Mouse (Mus musculus): Measurements from ENCODE around the gene Slamf9.

The Slamf9 gene

DNA sequence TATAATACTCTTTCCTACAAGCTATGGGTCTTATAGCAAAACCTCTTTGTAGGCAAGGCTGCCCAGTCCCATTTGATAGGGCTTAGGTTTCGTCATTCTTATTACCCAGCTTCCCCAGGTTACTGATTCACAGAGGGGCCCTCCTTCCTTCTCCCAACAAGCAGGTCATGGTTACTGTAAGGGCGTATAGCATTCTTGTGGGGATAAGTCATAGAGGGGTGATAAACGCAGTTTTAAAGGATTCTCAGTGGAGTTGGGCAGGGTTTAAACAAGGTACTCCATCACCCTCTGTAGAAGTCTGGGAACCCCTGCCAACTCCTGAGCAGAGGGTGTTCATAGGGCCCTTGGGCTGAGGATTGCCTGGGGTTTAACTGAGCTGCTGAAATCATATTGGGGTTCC, 12.6 kb upstream of the Slamf9 start:
- DNase-seq (ENCODE audit: low read depth): no peak

DNA sequence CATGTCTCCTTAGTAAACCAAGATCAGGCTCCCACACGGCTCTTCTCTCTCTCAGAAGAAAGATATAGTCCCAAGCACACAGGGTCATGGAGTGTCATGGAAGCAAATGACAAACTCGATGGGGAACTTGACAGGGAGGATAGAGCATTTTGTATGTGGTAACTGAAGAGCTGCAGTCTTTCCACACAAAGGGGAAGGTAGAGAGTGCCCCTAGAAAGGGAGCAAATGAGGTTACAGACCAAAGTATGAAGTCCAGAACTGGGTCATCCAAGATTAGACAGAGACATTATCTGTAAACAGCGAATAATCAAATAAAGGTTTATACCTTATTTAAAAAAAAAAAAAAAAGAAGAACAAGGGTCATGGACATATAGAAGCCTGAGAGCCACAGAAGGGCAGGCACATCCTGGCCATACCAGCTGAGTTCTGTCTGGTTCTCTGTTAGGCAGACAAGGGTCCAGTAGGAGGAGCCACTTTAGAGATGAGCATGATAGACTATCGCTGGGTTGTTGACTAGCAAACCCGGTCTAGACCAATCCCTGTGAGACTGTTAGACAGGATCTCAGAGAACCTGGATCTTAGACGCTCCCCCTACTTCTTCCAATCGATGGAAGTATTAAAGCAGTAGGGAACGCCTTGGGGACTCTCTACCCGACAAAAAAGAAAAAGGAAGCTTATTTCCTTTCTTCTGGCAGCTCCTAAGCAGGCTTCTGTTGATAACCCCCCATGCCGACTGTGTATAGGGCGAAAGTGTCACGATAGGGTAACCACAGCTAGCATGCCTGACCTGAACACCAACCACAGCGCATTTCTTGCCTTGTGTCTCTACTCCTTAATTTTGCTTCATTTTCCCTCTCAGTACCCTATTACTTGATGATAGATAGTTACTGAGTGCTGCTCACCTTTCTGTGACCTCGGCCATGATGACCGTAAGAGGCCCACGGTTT, 11.5 kb upstream of the Slamf9 start:
- no peak for DNase-seq (ENCODE audit: low read depth)

DNA sequence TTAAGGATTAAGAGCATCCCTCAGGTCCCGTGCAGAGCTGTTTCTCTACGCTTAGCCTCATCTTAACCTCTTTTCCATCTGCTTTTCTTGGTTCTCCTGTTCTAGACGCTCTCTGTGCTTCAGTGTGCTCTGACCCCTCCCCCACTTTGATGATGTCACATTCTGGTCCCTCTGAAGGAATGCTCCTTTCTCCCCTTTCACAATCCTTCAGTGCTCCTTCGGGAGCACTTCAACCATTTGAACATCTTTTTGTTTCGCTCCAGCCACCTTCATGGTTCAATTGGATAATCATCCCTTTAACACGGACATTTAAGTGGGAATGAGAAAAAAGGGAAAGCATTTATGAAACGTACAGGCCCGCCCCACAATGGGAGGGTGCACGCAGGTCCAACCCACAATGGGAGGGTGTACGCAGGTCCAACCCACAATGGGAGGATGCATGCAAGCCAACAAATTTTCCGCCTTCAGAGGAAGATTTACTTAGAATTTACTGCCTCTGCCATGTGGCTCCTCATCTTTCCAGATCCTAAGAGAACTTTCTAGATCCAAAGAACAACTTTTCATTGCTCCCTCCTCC, 6.8 kb upstream of the Slamf9 start:
- no peak for DNase-seq (ENCODE audit: low read depth)

DNA sequence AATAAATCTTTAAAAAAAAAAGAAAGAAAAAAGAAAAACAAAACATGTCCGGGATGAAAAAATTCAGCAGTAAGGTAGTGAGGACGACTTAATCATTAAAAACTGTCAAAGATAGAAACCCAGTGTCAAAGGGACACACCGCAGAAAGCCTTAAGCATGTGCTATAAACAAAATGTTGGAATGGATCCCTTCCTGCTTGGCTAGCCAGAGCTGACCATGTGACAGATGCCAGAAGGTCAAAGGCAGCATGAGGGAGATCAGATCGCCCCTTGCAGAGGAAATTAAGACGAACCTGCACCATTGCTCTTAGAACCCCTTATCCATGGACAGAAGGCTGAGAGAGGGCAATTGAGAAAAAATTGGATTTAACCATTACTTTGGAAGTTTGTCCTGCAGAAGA, 5.8 kb upstream of the Slamf9 start:
- no peak for DNase-seq (ENCODE audit: low read depth)

DNA sequence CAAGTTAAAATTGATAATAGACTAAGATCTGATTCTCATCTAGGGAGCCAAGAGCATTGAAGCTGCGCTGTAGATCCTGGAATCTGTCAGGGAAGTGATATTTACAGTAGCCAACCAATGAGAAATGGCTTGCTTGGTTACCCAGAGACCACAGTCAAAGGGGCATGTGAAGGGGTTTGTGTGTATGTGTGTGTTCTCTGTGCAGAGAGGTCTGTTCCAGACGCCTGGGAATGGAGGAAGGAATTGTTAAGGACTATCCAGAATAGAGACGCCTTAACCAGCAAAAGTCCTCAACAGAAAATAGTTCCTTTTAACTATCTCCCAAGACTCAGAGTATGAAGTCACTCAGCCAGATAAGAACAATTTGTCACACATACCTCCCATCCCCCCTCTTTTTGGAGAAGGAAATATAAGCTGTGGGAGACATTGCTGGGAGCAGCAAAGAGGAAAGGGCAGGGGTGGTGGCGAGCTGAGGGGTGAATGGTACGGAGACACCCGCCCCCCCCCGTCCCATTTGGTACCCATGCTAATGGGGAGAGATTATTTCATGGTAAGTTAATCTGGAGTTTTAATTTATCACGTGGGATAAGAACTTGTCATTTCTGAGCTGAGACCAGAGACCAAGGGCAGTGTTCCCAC, 5.2 kb upstream of the Slamf9 start:
- no peak for DNase-seq (ENCODE audit: low read depth)

DNA sequence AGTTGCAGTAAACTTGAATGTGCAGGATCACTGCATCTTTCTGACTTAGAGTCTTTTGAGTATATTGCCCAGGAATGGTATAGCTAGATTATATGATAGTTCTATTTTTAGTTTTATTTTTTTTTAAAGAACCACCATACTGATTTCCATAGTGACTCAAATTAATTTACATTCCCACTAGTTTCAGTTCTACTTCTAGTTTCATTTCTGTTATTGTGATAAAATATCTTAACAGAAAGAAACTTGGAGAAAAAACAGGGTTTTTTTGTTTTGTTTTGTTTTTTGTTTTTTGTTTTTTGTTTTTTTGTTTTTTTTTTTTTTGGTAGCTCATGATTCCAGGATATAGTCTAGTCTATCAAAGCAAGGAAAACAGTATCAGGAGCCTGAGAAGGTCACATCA, 2.2 kb upstream of the Slamf9 start:
- DNase-seq (ENCODE audit: low read depth): no peak

DNA sequence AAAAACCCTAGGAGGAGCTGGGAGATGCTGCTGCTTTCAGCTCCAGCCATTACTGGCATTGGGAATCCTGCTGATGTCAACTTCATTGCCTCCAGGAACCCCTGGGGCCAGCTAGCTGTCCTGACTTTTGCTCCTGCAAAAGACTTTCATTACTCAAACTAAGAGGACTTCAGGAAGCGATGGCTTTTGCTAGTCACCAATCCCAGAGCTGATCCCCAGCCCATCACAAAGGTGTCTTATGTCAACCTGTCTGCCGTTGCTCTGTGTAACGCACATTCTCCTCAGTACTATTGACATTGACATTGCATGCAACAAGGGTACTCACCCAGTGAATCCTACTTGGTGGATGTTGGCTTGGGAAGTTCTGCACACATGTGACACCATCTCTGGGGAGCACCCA, 962 bp upstream of the Slamf9 start:
- DNase-seq (ENCODE audit: low read depth): no peak

DNA sequence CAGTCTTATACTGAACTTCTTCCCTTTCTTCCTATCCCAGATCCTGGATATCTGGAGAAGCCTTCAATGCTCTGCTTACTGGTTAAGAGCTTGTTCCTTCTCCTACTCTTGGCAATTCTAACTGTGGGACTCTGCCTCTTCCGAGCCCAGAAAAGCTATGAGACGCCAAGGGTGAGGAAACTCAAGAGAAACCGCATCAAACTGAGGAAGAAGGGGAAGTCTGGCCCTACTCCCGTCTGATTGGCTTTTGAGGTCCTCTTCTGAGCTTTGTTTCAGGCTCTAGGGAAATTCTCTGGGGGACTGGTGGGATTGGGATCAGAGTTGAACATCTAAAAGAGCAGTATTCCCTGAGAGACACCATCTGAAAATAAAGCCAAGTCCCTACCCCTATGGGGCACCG, 2.9 kb downstream of the Slamf9 start:
- DNase-seq (ENCODE audit: low read depth): no peak

DNA sequence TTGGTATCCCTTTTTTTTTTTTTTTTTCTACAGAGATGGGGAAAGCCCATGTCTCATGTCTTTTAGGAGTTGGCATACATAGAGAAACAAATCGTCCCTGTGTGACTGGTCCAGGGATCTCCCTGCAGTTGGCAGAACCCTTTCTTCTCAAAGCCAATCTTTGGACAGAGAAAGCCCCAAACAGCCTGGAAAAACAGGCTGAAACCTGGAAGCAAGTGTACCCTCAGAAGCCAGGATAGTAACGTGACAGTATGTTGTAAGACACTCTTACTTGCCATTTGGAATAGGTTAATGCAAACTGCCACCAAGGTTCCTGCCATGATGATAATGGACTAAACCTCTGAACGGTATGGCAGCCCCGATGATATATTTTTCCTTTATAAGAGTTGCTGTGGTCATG, 5.2 kb downstream of the Slamf9 start:
- DNase-seq (ENCODE audit: low read depth): no peak

DNA sequence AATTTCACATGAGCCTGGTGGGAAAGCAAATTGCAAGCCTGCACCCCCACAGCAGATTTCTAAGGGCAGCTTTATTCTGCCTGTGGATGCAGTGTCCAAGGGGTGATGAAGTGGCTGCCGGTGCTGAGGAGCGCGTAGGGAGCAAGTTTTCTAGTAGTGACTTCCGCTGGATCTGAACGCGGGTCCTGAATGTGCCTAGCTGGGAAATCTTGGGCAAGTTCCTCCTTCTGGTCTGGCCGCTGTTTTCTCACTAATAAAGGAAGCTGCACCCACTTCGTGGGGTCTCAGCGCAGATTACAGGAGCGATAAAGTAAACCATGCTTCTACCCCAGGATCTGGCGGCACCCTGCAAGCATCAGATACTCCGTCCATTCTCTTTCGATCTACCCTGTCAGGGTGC, 6.0 kb downstream of the Slamf9 start:
- DNase-seq (ENCODE audit: low read depth): no peak

DNA sequence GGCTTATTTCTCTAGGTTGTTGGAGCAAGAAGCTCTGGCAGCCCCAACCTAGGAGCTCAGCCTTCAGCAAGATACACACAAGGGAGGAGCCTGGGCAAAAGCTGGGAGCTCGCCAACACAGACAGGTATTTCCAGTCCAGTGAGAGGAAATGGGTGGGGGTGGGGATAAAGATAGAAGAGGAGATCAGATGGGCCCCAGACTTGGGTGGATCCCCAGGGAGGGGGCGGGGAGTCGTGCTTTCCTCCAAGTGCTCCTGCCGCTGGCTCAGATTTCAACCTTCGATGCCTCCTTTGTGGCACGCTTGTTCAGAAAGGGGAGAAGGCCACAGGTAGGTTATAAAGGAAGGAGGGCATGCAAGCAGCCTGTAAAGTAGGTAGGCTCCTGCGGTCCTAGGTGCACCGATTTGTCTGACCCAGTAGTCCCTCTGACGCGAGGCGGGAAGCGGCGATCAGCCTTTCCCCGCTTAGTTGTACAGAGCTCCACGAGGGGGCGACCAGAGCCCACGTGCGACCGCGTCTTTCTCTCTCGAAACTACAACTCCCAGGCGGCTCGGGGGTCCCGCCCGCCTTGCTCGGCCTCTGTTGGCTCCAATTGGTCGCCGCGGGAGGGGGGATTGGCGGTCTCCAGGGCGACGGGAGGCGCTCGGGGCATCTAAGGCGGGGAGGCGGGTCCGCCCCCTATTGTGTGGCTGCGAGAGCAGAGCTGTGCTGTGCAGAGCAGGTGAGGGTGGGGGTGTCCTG, 6.6 kb downstream of the Slamf9 start, which contains the start of gene Igsf9:
Gene Igsf9 (plus strand): TSS at position 249 of the 741 bp plus-strand sequence.
- peak; percentile 23 for DNase-seq (ENCODE audit: low read depth)

DNA sequence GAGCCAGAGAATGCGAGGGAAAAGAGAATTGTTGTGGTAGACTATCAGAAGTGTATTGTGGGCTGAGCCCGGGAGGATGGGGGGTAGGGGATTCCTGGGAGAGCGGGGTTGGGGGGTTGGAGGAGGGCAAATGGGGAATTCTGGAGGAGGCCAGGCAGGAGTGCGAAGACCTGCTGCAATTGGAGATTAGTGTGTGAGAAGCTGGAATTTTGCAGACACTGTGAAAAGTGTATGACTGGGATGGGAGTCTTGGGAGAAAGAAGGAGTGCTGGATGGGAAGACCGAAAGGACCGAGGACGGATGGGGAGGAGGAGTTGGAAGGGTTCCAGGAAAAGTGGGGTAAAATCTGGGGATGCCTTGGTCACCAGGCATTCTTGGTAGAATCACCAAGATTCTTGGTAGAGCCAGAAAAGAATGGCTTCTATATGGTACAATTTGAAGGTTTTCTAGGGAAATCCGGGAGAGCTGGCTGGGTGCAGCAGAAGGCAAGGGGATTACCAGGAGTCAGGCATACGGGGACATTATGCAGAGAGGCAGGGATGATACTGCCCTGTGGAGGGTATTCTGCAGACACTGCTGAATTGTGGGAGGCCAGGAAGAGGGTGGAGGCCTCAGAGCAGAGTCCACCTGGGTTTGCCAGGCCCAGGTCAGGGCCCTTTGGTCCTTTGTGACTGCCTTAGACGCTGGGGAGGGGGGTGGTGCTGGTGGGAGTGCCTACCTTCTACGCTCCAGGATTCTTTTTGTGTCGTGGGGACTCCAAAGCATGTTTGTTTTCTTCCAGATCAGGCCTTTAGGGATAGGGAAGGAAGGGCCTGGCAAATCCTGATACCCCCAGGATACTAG, 7.6 kb downstream of the Slamf9 start:
- no peak for DNase-seq (ENCODE audit: low read depth)

DNA sequence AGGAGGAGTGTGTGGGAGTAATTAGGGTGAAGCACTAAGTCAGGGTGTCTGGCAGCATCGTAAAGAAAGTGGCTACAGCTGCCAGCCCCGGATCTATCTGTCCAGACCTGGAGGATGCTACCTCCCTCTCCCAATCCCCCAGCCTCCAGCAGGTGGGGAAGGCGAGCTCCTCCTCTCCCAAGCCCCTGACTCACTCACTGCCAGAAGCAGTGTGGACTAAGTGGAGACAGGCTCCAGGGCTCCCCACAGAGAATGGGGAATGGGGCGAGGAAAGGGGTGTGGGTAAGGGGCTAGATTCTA, 8.2 kb downstream of the Slamf9 start:
- no peak for DNase-seq (ENCODE audit: low read depth)

DNA sequence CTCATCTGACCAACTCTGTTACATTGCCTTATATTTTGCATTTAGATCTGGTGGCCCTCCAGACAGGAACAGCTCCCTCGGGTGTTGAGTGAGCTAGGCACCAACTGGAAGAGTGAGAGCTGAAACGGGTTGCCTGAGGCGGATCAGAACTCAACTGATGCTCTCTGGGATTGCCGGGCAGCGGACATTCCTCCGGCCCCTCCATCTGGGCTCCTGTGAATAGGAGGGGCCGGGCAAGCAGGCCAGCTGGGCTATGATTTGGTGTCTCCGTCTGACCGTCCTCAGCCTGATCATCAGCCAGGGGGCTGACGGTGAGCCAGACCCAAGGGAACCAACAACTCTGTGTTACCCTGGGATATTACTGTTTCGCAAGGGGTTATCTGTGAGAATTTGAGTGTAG, 9.1 kb downstream of the Slamf9 start:
- DNase-seq (ENCODE audit: low read depth): no peak

DNA sequence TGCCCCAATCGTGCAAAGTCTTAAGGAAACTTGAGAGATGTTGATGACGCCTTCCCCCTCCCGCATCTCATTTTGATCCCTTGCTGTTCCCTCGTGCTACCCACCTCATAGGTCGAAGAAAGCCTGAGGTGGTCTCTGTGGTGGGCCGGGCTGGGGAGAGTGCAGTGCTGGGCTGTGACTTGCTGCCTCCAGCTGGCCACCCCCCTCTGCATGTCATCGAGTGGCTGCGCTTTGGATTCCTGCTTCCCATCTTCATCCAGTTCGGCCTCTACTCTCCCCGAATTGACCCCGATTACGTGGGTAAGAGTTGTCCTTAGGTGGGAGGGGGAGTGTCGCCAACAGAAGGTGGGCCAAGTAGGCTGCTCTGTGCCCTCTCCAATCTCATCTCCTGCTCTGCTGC, 9.5 kb downstream of the Slamf9 start:
- DNase-seq (ENCODE audit: low read depth): no peak

DNA sequence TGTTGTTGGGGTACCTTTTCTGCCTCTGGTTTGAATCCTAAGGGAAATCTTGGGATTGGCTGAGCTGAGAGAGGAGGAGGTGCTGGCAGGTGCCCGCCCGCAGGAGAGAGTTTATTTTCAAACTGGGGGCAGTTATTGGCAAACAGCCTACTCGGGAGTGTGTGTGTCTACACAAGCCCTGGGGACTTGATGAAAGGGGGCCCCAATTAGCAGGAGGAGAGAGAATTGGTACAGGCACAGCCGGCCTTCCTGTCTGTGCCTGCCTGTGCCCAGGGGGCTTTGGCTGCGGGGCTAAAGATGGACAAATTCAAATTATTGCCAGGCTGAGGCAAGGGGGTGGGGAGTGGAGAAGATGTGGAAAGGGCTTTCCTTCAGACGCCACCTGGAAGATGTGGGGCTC, 10.7 kb downstream of the Slamf9 start:
- DNase-seq (ENCODE audit: low read depth): no peak

DNA sequence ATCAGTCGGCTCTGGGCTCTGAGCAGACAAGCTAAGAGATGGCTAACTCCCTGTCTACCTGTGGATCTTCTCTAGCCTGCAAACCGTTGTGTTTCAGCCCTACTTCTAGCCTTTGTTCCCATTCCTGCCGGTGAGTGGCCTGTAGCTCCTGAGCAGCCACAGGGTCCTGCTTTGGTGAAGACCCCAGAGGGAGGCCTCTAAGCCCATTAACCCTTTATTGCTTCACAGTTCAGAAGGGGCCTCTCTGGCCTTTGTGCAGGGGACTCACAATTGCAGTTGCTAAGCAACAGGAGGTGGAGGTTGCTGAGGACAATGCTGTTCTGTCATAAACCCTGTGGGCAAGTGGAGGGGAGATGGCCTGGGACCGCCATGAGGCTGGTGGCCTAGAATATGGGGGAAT, 11.1 kb downstream of the Slamf9 start:
- DNase-seq (ENCODE audit: low read depth): no peak

DNA sequence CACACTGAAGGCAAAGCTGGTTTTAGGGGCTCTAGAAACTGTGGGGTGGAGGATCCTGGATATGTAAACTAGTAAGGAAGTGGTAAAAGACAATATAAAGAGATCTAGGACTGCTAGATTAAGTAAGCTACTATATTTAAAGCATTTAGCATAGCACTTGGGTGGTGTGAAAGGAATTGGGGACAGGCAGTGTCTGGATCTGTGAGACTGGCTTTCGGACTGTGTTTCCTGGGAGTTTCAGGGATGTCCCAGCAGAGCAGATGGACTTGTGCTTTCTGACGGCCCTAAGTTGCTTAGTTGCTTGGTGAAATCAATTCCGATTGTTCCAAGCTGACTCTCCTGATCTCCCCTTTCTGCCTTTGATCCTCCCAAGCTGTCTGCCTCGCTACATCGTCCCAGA, 11.5 kb downstream of the Slamf9 start:
- no peak for DNase-seq (ENCODE audit: low read depth)

DNA sequence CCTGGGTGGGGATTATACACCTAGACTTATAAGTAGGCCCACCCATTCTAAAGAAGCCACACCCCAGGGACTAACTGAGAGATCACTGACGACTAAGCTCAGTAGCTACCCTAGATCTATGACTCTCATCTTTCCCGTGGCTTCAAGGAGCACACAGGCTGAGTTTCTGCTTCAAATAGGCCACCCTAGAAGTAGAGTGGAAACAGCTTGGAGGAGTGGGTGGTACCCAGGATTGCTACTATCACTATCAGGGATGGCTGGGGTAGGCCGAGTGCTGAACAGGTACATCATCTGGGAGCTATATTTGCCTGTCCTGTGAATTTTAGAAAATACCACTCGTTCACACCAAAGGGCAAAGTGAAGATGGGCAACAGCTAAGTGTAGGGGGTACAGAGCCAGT, 12.7 kb downstream of the Slamf9 start:
- DNase-seq (ENCODE audit: low read depth): no peak

DNA sequence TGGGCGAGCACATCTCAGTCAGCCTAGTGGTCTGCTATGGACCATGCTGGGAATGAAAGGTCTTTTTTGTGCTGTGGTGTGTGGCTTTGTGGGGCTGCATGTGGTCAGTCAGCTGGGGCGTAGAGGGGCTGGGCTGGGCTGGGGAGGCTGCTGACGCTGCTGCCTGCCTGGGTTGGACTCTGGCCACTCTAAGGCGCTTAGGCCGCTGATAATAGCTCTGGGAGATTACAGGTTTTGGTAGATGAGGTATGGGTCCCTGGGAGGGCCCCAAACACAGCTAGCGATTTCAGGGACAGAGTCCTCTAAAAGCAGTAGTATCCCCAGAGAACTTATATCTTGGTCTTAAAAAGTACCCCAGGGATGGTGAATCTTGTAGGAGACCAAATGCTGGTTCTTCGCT, 13.7 kb downstream of the Slamf9 start:
- DNase-seq (ENCODE audit: low read depth): no peak

DNA sequence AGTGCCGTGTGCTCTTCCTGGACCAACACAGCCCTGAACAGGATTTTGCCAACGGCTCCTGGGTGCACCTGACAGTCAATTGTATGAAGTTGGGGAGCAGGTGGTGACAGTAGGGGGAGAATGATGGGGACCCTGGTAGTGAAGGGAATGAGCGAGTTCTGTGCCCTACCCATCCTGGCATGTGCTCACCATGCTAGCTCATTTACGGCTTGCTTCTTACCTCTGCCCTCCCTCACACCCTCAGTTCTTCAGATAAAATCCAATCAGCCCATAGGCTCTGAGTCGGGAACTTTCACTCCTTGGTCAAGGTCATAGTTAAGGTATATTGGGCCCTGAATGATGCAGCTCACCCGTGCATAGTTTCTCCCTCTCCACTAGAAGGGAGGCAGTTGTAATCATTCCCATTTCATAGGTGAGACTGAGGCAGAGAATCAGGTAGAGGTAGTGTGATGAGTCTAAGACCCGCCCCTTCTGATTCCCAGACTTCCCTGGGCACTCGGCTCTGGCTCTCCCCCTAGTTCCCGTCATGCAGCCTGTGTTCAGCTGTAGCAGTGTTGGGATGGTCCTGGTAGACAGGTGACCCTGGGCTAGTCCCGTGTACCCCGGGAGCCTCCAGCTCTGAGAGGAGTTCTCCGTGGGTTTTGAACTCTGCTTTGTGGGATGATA, 14.6 kb downstream of the Slamf9 start:
- DNase-seq (ENCODE audit: low read depth): no peak

All from fibroblast of lung, adult 2 months (primary cell).